Mouse (Mus musculus): ENCODE measurements around the gene Cbx3.

GRCm38 (mm10) chr6:51470311-51471178 lies at the start of gene Cbx3:
- no peak for TF ChIP-seq CTCF (conservative IDR thresholded peaks at IDR 0.05; ENCODE audit: low read length)
- no peak for TF ChIP-seq NANOG (IDR thresholded peaks at IDR 0.05; ENCODE audit: borderline replicate concordance, low read length)
- TF ChIP-seq POU5F1 (IDR thresholded peaks at IDR 0.05; ENCODE audit: borderline replicate concordance, low read length) = no peak

All from E14TG2a.4 (cell line).